Mouse (Mus musculus) E14TG2a.4 (cell line): ENCODE data around the gene Ola1.

ENCODE experiments used
- H3K27me3 ChIP-seq: 2 replicates; pipeline ENCODE4 v1.6.1; 2014; ENCODE audit warnings: low read length, control low read depth; ENCODE audit not compliant: insufficient read depth
- H3K36me3 ChIP-seq: 2 replicates; pipeline ENCODE4 v1.6.1; 2014; ENCODE audit warnings: low read length, control low read depth; ENCODE audit not compliant: insufficient read depth
- H3K4me1 ChIP-seq: replicated peaks from 2 replicates; pipeline ENCODE4 v1.6.1; 2014; ENCODE audit warnings: low read depth, low read length, control low read depth
- H3K4me3 ChIP-seq: replicated peaks from 2 replicates; pipeline ENCODE4 v1.5.1; 2014; ENCODE audit warnings: mild to moderate bottlenecking, low read length
- H3K9me3 ChIP-seq: 2 replicates; pipeline ENCODE4 v1.6.1; 2014; ENCODE audit warnings: low read length, control low read depth
- CTCF ChIP-seq: conservative IDR thresholded peaks from 2 replicates; pipeline ENCODE4 v1.5.1; 2014; ENCODE audit warnings: low read length
- NANOG ChIP-seq: IDR thresholded peaks from 2 replicates; pipeline ENCODE4 v1.6.1; 2014; ENCODE audit warnings: borderline replicate concordance, low read length, mixed read lengths
- POU5F1 ChIP-seq: IDR thresholded peaks from 2 replicates; pipeline ENCODE4 v1.6.1; 2014; ENCODE audit warnings: low read length, borderline replicate concordance

Ola1 gene

GRCm38 (mm10) chr2:73263172-73263765 lies 44.5 kb upstream of the Ola1 start:
- Histone ChIP-seq H3K4me1 (peaks cover 28% of the 10 kb centered on the region), H3K36me3 (no peaks in the 10 kb centered on the region), H3K9me3 (peaks cover 5% of the 10 kb centered on the region), H3K4me3 (peak overlapping the region; percentile 77), H3K27me3 (peaks cover 76% of the 10 kb centered on the region)
- TF ChIP-seq CTCF (no peak), POU5F1 (no peak), NANOG (no peak)

- TF ChIP-seq POU5F1 (no peak), NANOG (peak; percentile 92), CTCF (no peak)
- H3K36me3 ChIP-seq, result no peaks in the 10 kb centered on the region
- no peak overlapping the region for H3K4me3 ChIP-seq
- peaks cover 8% of the 10 kb centered on the region for H3K4me1 ChIP-seq
- H3K27me3 ChIP-seq, result peaks cover 14% of the 10 kb centered on the region; the same call in 1 of the 2 replicates
- peaks cover 4% of the 10 kb centered on the region; the same call in 1 of the 2 replicates for H3K9me3 ChIP-seq
Measured at GRCm38 (mm10) chr2:73248701-73249100, 30.0 kb upstream of the Ola1 start.

GRCm38 (mm10) chr2:73241299-73241698 lies 22.6 kb upstream of the Ola1 start:
- peaks cover 12% of the 10 kb centered on the region for H3K27me3 ChIP-seq
- no peak overlapping the region for H3K4me3 ChIP-seq
- no peaks in the 10 kb centered on the region for H3K9me3 ChIP-seq
- TF ChIP-seq CTCF (no peak), POU5F1 (no peak), NANOG (no peak)
- no peaks in the 10 kb centered on the region for H3K4me1 ChIP-seq
- H3K36me3 ChIP-seq, result no peaks in the 10 kb centered on the region

GRCm38 (mm10) chr2:73231081-73231480 lies 12.4 kb upstream of the Ola1 start:
- Histone ChIP-seq H3K27me3 (peaks cover 22% of the 10 kb centered on the region), H3K4me1 (no peaks in the 10 kb centered on the region), H3K4me3 (no peak overlapping the region), H3K9me3 (no peaks in the 10 kb centered on the region), H3K36me3 (no peaks in the 10 kb centered on the region)
- TF ChIP-seq NANOG, result no peak
- no peak for TF ChIP-seq POU5F1
- TF ChIP-seq CTCF, result no peak

- no peak for TF ChIP-seq POU5F1
- no peak for TF ChIP-seq NANOG
- no peak for TF ChIP-seq CTCF
- Histone ChIP-seq H3K9me3 (no peaks in the 10 kb centered on the region), H3K4me1 (peaks cover 20% of the 10 kb centered on the region), H3K36me3 (peaks cover 36% of the 10 kb centered on the region), H3K27me3 (no peaks in the 10 kb centered on the region), H3K4me3 (peak overlapping the region; percentile 95)
Measured at GRCm38 (mm10) chr2:73213871-73214659, 4.7 kb downstream of the Ola1 start.

- Histone ChIP-seq H3K9me3 (no peaks in the 10 kb centered on the region), H3K36me3 (peaks cover 42% of the 10 kb centered on the region), H3K4me1 (peaks cover 20% of the 10 kb centered on the region), H3K4me3 (peak overlapping the region; percentile 95), H3K27me3 (no peaks in the 10 kb centered on the region)
- no peak for TF ChIP-seq POU5F1
- TF ChIP-seq NANOG, result no peak
- no peak for TF ChIP-seq CTCF
Measured at GRCm38 (mm10) chr2:73213539-73213870, 5.2 kb downstream of the Ola1 start.

GRCm38 (mm10) chr2:73204328-73204727 lies 14.4 kb downstream of the Ola1 start:
- Histone ChIP-seq H3K9me3 (no peaks in the 10 kb centered on the region), H3K4me1 (no peaks in the 10 kb centered on the region), H3K4me3 (no peak overlapping the region), H3K27me3 (no peaks in the 10 kb centered on the region), H3K36me3 (peaks cover 68% of the 10 kb centered on the region)
- no peak for TF ChIP-seq POU5F1
- no peak for TF ChIP-seq CTCF
- no peak for TF ChIP-seq NANOG

GRCm38 (mm10) chr2:73188488-73188887 lies 30.2 kb downstream of the Ola1 start:
- Histone ChIP-seq H3K4me1 (no peaks in the 10 kb centered on the region), H3K27me3 (no peaks in the 10 kb centered on the region), H3K9me3 (no peaks in the 10 kb centered on the region), H3K36me3 (0 out of 2 replicates have a peak, but pooled peaks cover 5% of the 10 kb centered on the region), H3K4me3 (no peak overlapping the region)
- TF ChIP-seq POU5F1 (no peak), NANOG (no peak), CTCF (no peak)

GRCm38 (mm10) chr2:73185185-73185584 lies 33.5 kb downstream of the Ola1 start:
- H3K4me1 ChIP-seq, result no peaks in the 10 kb centered on the region
- no peaks in the 10 kb centered on the region for H3K27me3 ChIP-seq
- no peak overlapping the region for H3K4me3 ChIP-seq
- no peaks in the 10 kb centered on the region for H3K9me3 ChIP-seq
- 0 out of 2 replicates have a peak, but pooled peaks cover 5% of the 10 kb centered on the region for H3K36me3 ChIP-seq
- TF ChIP-seq CTCF (no peak), NANOG (no peak), POU5F1 (no peak)
